Mouse (Mus musculus) fibroblast of lung, adult 2 months (primary cell): ENCODE measurements around the gene Itpr3.

ENCODE experiments used
- DNase-seq: peaks from one replicate; pipeline ENCODE4 v3.0.0-alpha.2; 2011; ENCODE audit warnings: low read depth

The Itpr3 gene

GRCm38 (mm10) chr17:27119954-27120353 is 62.9 kb downstream of the Itpr3 start:
- no peak for DNase-seq

DNA sequence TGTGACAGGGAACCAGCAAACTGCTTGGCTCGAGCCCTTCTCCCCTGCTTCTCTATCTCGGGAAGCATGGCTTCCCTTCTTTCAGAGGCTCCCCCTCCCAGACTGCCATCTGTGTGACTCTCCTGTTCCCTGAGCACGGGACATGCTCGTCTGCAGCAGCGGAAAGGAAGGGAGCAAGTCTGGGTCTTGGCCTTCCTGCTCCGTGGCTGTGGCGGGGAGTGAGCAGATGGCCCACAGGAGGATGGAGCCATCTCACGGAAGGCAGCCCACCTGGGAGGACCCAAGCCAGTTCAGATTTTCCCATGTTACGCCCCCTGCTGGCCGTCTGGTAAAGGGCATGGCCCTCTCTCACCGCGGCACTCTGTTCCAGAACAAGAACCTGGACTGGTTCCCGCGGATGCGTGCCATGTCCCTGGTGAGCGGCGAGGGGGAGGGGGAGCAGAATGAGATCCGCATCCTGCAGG is 63.5 kb downstream of the Itpr3 start:
- no peak for DNase-seq

DNA sequence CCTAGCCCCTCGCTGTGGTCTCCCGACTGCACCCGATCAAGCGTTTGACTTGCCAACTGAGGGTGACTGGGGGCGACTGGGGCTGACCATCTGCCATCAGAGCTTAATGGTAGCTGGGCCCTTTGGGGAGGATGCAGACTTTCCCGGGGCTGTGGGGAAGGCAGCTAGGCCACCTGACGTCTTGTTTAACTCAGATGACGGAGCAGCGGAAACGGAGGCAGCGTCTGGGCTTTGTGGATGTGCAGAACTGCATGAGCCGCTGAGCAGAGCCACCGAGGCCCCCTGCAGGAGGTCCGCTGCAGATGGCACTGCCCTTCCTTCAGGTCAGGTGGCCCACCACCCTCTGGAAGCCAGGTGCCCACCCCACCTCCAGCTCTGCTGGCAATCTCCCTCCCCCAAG is 64.2 kb downstream of the Itpr3 start:
- DNase-seq: no peak

- no peak for DNase-seq
Measured at GRCm38 (mm10) chr17:27121781-27122180, 64.7 kb downstream of the Itpr3 start.

DNA sequence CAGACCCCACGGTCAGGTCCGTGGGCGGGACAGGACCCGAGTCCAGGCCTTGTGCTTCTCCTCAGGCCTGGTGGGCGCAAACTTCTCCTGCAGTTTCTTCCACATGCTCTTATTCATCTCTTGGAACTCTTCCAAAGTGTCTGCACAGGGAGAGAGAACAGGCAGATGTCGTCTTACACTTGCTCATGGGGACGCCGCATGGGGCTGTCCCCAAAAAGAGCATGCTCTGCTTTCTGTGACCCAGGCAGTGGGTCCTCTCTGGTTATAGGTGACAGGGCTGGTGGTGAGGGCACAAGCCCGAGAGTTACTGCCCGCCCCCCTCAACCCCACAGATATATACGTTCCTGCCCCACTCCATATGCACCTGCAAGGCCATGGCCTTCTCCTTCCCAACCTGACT is 65.6 kb downstream of the Itpr3 start:
- DNase-seq: no peak

DNA sequence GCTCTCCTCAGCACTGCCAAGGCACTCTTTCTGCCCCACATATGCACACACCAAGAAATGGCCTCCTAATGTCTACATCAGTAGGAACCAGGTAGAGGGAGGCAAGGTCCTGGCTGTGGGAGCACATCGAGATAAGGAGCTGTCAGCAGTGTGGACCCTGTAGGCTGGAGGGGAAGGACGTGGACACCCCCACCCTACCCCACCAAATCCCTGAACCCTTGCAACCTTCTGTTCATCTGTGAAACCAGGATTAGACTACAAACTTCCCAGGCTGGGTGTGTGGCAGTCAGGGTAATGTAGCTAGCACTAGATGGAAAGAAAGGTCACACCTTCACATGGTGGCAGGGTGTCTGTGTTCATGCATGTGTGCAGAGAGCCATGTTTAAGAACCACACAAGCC is 66.0 kb downstream of the Itpr3 start:
- DNase-seq: no peak

GRCm38 (mm10) chr17:27123813-27124375 is 66.8 kb downstream of the Itpr3 start:
- DNase-seq: no peak

- DNase-seq: no peak
Measured at GRCm38 (mm10) chr17:27125185-27125584, 68.1 kb downstream of the Itpr3 start.

GRCm38 (mm10) chr17:27125669-27126202 is 68.6 kb downstream of the Itpr3 start:
- no peak for DNase-seq

GRCm38 (mm10) chr17:27126974-27127373 is 69.9 kb downstream of the Itpr3 start:
- DNase-seq: no peak

DNA sequence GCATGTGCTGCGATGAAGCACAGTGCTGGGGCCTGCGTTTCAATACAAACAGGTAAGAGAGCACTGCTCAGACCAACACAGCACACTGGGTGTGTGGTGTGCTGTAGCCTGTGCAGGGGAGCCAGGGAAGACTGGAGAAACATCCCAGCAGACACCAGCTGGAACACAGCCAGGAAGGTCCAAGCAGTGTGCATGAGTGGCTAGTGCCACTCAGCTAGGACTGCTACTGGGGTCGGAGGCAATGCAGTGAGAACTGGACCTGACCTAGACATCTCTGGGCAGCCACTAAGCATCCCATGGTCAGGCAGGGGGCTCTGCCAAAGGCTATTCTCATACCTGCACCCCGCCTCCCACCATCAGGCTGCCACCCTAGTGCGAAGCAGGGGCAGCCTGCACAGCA is 71.1 kb downstream of the Itpr3 start:
- no peak for DNase-seq

GRCm38 (mm10) chr17:27129291-27129690 is 72.2 kb downstream of the Itpr3 start:
- no peak for DNase-seq

- no peak for DNase-seq
Measured at GRCm38 (mm10) chr17:27129819-27130218, 72.7 kb downstream of the Itpr3 start.

- no peak for DNase-seq
Measured at GRCm38 (mm10) chr17:27130246-27130645, 73.1 kb downstream of the Itpr3 start.

GRCm38 (mm10) chr17:27131240-27131665 is 74.1 kb downstream of the Itpr3 start:
- no peak for DNase-seq

DNA sequence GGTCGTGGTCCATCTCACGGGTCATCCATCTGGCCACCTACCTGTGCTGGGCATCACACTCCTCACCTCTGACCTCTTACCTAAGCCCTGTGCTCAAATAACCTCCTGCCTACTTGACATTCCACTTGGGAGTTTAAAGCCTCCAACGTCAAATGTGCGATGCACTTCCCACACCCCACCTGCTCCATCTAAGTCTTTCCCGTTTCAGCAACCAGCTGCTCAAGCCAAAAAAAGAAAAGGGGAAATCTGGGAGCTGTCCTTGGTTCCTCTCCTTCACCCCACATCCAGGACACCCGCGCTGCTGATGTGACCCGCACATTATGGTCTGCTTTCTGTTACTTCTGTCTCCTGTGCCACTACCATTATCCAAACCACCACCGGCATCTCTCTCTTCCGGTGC is 75.1 kb downstream of the Itpr3 start:
- no peak for DNase-seq

DNA sequence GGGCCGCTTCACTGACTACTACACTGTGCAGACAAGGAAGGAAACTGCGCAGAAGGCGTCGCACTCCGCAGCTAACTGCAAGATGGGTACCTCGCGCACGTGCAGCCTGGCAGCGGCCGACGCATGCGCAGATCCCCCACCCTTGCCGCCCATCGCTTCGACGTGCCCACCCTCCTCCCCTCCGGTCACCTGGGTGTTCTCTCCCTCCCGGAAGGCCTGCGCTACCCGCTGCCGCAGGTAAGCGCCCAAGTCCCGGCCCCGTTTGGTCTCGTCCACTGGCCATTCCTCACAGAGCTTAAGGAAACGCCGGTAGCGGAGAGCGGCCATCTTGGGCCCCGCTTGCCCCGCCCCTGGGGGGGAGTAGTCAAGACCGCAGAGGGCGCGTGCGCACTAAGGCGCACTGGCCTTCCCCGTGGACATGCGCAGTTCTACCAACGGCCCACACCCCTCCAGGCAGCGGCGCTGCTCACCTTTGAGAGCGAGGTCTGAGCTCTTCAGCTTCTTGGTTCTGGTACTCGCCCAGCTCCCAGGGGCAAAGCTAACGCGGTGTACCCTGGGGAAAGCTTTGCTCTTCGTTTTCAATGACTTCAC is 76.5 kb downstream of the Itpr3 start, which contains the start of gene Uqcc2:
TSS of gene Uqcc2 (minus strand) at position 366 of the 591 bp plus-strand sequence.
- DNase-seq: peak; percentile 98

GRCm38 (mm10) chr17:27134187-27134586 is 77.1 kb downstream of the Itpr3 start:
- DNase-seq: no peak

DNA sequence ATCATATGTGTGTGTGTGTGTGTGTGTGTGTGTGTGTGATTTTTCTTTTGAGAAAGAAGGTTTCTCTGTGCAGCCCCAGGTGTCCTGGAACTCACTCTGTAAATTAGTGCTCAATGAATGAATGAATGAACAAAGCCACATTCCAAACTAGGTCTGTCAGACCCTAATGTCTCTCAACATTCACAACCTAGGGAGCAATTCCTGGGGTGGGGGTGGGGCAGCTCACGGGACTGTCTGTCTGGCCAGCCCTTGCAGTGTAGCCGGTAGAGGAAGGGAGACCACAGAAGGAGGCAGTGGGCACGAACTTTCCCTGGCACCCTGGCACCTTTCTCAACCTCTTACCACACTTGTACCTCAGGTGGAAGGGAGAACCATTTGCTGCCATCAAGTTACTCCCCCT is 77.6 kb downstream of the Itpr3 start:
- DNase-seq: no peak

GRCm38 (mm10) chr17:27138396-27138795 is 81.3 kb downstream of the Itpr3 start:
- DNase-seq: no peak

GRCm38 (mm10) chr17:27139304-27139703 is 82.2 kb downstream of the Itpr3 start:
- DNase-seq: no peak

DNA sequence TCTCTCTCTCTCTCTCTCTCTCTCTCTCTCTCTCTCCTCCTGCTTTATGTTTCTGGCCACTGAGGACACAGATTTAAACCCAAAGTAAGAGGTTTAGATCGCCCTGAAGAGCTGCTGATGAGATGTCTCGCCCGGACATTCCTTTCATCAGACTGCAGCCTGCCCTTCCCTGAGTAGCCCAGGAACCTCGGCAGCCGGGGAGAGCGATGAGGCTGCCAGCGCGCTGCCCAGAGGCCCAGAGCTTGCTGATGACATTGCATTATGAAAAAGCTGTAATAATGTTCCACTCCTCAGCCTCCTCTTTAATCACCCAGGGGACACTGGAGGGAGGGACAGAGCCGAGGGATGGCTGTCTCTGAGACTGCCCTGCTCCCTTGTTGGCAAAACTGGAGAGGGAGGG is 83.2 kb downstream of the Itpr3 start:
- no peak for DNase-seq

DNA sequence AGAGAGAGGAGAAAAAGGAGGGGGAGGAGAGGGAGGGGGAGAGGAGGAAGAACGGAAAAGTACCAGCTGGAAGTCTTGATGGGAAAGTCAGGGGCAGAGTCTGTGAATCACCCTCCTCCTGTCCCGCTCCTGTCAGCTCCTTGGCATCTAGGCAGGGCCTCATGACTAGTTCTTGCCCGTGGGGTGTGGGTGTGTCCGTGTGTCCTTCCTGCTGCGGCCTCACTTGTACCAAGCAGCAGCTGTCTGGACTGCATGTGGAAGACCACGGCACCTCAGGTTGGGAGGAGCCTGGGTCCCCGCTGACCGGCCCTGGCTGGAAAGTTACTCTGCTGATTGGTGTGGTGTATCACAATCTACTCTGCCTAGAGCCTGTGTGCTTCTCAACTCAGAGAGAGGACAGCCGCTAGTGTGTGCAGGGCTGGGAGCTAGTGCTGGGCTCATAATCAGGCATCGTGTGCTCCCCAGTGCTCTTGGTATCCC is 84.9 kb downstream of the Itpr3 start:
- peak; percentile 99 for DNase-seq

GRCm38 (mm10) chr17:27144152-27144551 is 87.0 kb downstream of the Itpr3 start:
- no peak for DNase-seq
